Mouse (Mus musculus): ENCODE results near the gene Kcng4. TPM values are rescaled to one million over a fixed set of nuclear protein-coding genes. Genes with fewer than 3 reads are reported as not detected.

Gene Kcng4
- polyA plus RNA-seq, 1 experiment from 2014 or later, result not detected

- Histone ChIP-seq H3K27ac (no peak overlapping the region), H3K9me3 (no peaks in the 10 kb centered on the region), H3K4me1 (peaks cover 9% of the 10 kb centered on the region), H3K4me2 (replicated peaks) (no peak overlapping the region), H3K27me3 (no peaks in the 10 kb centered on the region), H3K4me3 (no peak overlapping the region), H3K9ac (no peak overlapping the region), H3K36me3 (no peaks in the 10 kb centered on the region)
- 60% methylated on average over 1 of the region's 1 CpGs for WGBS
- no peak for ATAC-seq (ENCODE audit: low FRiP score, low read depth)
Observed at GRCm38 (mm10) chr8:119623744-119624143, 11.7 kb downstream of the Kcng4 start.

GRCm38 (mm10) chr8:119623061-119623460, 12.4 kb downstream of the Kcng4 start:
- H3K27me3 ChIP-seq, result no peaks in the 10 kb centered on the region
- no peak overlapping the region for H3K27ac ChIP-seq

GRCm38 (mm10) chr8:119622555-119622954, 12.9 kb downstream of the Kcng4 start:
- WGBS, result 39% methylated on average over 4 of the region's 4 CpGs
- H3K27ac ChIP-seq, result no peak overlapping the region
- H3K4me3 ChIP-seq, result no peak overlapping the region
- H3K27me3 ChIP-seq, result no peaks in the 10 kb centered on the region
- ATAC-seq (ENCODE audit: low FRiP score, low read depth), result no peak
- H3K36me3 ChIP-seq, result no peaks in the 10 kb centered on the region
- H3K9me3 ChIP-seq, result no peaks in the 10 kb centered on the region
- H3K4me2 ChIP-seq (replicated peaks), result no peak overlapping the region
- H3K9ac ChIP-seq, result no peak overlapping the region
- H3K4me1 ChIP-seq, result peaks cover under 1% of the 10 kb centered on the region; the same call in 1 of the 2 replicates

More at GRCm38 (mm10) chr8:119623061-119623460, 12.4 kb downstream of the Kcng4 start:
- H3K9ac ChIP-seq, result no peak overlapping the region
- ATAC-seq (ENCODE audit: low FRiP score, low read depth), result no peak
- no peaks in the 10 kb centered on the region for H3K9me3 ChIP-seq
- 91% methylated on average over 8 of the region's 8 CpGs for WGBS
- H3K36me3 ChIP-seq, result no peaks in the 10 kb centered on the region
- H3K4me3 ChIP-seq, result no peak overlapping the region
- H3K4me1 ChIP-seq, result peaks cover 6% of the 10 kb centered on the region
- no peak overlapping the region for H3K4me2 ChIP-seq (replicated peaks)

- no peaks in the 10 kb centered on the region for H3K27me3 ChIP-seq
- no peak overlapping the region for H3K4me3 ChIP-seq
- no peak overlapping the region for H3K9ac ChIP-seq
- no peak overlapping the region for H3K27ac ChIP-seq
- no peak overlapping the region for H3K4me2 ChIP-seq (replicated peaks)
- H3K4me1 ChIP-seq, result no peaks in the 10 kb centered on the region
- no peaks in the 10 kb centered on the region for H3K9me3 ChIP-seq
- 86% methylated on average over 14 of the region's 14 CpGs for WGBS
- no peak for ATAC-seq (ENCODE audit: low FRiP score, low read depth)
- no peaks in the 10 kb centered on the region for H3K36me3 ChIP-seq
Observed at GRCm38 (mm10) chr8:119620848-119621465, 14.5 kb downstream of the Kcng4 start.

GRCm38 (mm10) chr8:119620116-119620840, 15.2 kb downstream of the Kcng4 start:
- Histone ChIP-seq H3K4me2 (replicated peaks) (no peak overlapping the region), H3K4me1 (no peaks in the 10 kb centered on the region), H3K4me3 (no peak overlapping the region), H3K36me3 (no peaks in the 10 kb centered on the region), H3K27me3 (no peaks in the 10 kb centered on the region), H3K9me3 (no peaks in the 10 kb centered on the region), H3K9ac (no peak overlapping the region), H3K27ac (no peak overlapping the region)
- 64% methylated on average over 6 of the region's 6 CpGs for WGBS
- no peak for ATAC-seq (ENCODE audit: low FRiP score, low read depth)

- no peak overlapping the region for H3K4me3 ChIP-seq
- H3K27me3 ChIP-seq, result no peaks in the 10 kb centered on the region
- H3K9ac ChIP-seq, result no peak overlapping the region
- H3K4me2 ChIP-seq (replicated peaks), result no peak overlapping the region
- ATAC-seq (ENCODE audit: low FRiP score, low read depth), result no peak
- no peak overlapping the region for H3K27ac ChIP-seq
- WGBS, result 75% methylated on average over 5 of the region's 5 CpGs
- no peaks in the 10 kb centered on the region for H3K4me1 ChIP-seq
- H3K36me3 ChIP-seq, result no peaks in the 10 kb centered on the region
- no peaks in the 10 kb centered on the region for H3K9me3 ChIP-seq
Observed at GRCm38 (mm10) chr8:119618887-119619286, 16.6 kb downstream of the Kcng4 start.

- Histone ChIP-seq H3K27ac (no peak overlapping the region), H3K4me2 (replicated peaks) (no peak overlapping the region), H3K27me3 (no peaks in the 10 kb centered on the region), H3K4me1 (no peaks in the 10 kb centered on the region), H3K36me3 (no peaks in the 10 kb centered on the region), H3K9ac (no peak overlapping the region), H3K9me3 (no peaks in the 10 kb centered on the region), H3K4me3 (no peak overlapping the region)
- no peak for ATAC-seq (ENCODE audit: low FRiP score, low read depth)
- WGBS, result 88% methylated on average over 5 of the region's 5 CpGs
Observed at GRCm38 (mm10) chr8:119617586-119617985, 17.9 kb downstream of the Kcng4 start.

GRCm38 (mm10) chr8:119616811-119617210, 18.7 kb downstream of the Kcng4 start:
- Histone ChIP-seq H3K27ac (no peak overlapping the region), H3K4me3 (no peak overlapping the region), H3K27me3 (no peaks in the 10 kb centered on the region), H3K4me2 (replicated peaks) (no peak overlapping the region), H3K9ac (no peak overlapping the region), H3K4me1 (no peaks in the 10 kb centered on the region), H3K9me3 (no peaks in the 10 kb centered on the region), H3K36me3 (no peaks in the 10 kb centered on the region)
- ATAC-seq (ENCODE audit: low FRiP score, low read depth), result no peak
- 91% methylated on average over 4 of the region's 4 CpGs for WGBS

- Histone ChIP-seq H3K4me3 (no peak overlapping the region), H3K4me1 (no peaks in the 10 kb centered on the region), H3K9ac (no peak overlapping the region), H3K9me3 (no peaks in the 10 kb centered on the region), H3K36me3 (no peaks in the 10 kb centered on the region), H3K4me2 (replicated peaks) (no peak overlapping the region), H3K27ac (no peak overlapping the region), H3K27me3 (no peaks in the 10 kb centered on the region)
- WGBS, result 73% methylated on average over 7 of the region's 7 CpGs
- ATAC-seq (ENCODE audit: low FRiP score, low read depth), result no peak
Observed at GRCm38 (mm10) chr8:119616358-119616757, 19.1 kb downstream of the Kcng4 start.

- Histone ChIP-seq H3K4me2 (replicated peaks) (no peak overlapping the region), H3K4me1 (no peaks in the 10 kb centered on the region), H3K27ac (no peak overlapping the region), H3K9ac (no peak overlapping the region), H3K9me3 (no peaks in the 10 kb centered on the region), H3K27me3 (no peaks in the 10 kb centered on the region), H3K36me3 (no peaks in the 10 kb centered on the region), H3K4me3 (no peak overlapping the region)
- WGBS, result 66% methylated on average over 14 of the region's 14 CpGs
- no peak for ATAC-seq (ENCODE audit: low FRiP score, low read depth)
Observed at GRCm38 (mm10) chr8:119615096-119615495, 20.4 kb downstream of the Kcng4 start.

- 0 out of 2 replicates have a peak, but pooled peaks cover 4% of the 10 kb centered on the region for H3K9me3 ChIP-seq
- no peaks in the 10 kb centered on the region for H3K4me1 ChIP-seq
- ATAC-seq (ENCODE audit: low FRiP score, low read depth), result no peak
- H3K36me3 ChIP-seq, result no peaks in the 10 kb centered on the region
- no peaks in the 10 kb centered on the region for H3K27me3 ChIP-seq
- H3K9ac ChIP-seq, result no peak within 1 kb of the TSS
- WGBS, result 82% methylated on average over 26 of the region's 26 CpGs
- no peak within 1 kb of the TSS for H3K4me3 ChIP-seq
- no peak within 1 kb of the TSS for H3K4me2 ChIP-seq (replicated peaks)
- no peak within 1 kb of the TSS for H3K27ac ChIP-seq
Observed at GRCm38 (mm10) chr8:119612471-119612870, 23.0 kb downstream of the Kcng4 start, which contains the start of gene Adad2. Gene Adad2, plus strand, starts transcription at chr8:119612747.

- Histone ChIP-seq H3K36me3 (peaks cover 17% of the 10 kb centered on the region), H3K4me2 (replicated peaks) (no peak overlapping the region), H3K4me3 (no peak overlapping the region), H3K9me3 (0 out of 2 replicates have a peak, but pooled peaks cover 4% of the 10 kb centered on the region), H3K27ac (no peak overlapping the region), H3K4me1 (peaks cover 11% of the 10 kb centered on the region), H3K27me3 (no peaks in the 10 kb centered on the region), H3K9ac (no peak overlapping the region)
- no peak for ATAC-seq (ENCODE audit: low FRiP score, low read depth)
- 79% methylated on average over 2 of the region's 2 CpGs for WGBS
Observed at GRCm38 (mm10) chr8:119606224-119606623, 29.3 kb downstream of the Kcng4 start.
